ENCODE assay signal across 1 mouse cellular context in the genomic region with DNA sequence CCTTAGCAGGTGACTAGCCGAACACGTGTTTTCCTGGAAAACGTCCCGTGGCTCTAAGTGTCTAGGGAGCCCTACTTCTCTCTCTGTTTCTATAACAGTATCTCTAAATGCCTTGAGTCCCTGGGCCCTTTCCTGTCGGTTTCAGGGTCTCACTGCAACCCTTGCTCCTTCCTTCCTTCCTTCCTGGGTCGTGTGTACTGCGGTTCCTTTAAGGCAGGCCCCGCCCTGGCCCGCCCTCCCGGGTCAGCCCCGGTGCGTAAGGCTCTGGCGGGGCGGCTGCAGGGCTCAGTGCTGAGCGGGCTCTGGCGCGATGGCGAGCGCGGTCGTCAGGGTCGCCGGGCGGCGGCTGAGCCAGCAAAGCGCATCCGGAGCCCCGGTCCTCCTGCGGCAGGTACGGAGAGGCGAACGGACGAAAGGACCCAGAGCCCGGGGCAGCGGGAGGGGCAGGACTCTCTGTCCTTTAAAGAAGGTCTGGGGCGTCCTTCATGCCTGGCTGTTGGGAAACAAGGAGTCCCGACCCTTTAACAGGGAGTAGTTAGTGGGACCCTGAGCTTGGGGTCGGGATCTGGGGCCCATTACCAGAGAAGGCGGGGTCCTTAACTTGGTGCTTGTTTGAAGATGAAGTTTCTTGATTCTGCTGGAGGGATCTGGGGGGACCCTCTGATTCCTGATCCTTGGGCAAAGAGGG.
TF ChIP-seq lines count a peak whose summit lies in the region.

No protein-coding gene starts in this region.

TF ChIP-seq in CH12.LX, 34 proteins besides CTCF, POLR2A, EP300 and RAD21:
- TF ChIP-seq MAX (IDR thresholded peaks at IDR 0.05; ENCODE audit: low read length), result no peak; the same call in 1 of the 2 replicates
- TF ChIP-seq ELF1 (IDR thresholded peaks at IDR 0.05; ENCODE audit: low read depth, low read length), result peak; percentile 77
- TF ChIP-seq SIN3A (IDR thresholded peaks at IDR 0.05; ENCODE audit: low read length), result no peak
- peak; percentile 31; the same call in 1 of the 2 replicates for TF ChIP-seq HCFC1 (IDR thresholded peaks at IDR 0.05; ENCODE audit: low read depth, low read length)
- peak; percentile 60 for TF ChIP-seq NELFE (IDR thresholded peaks at IDR 0.05; ENCODE audit: low read depth, low read length)
- no peak for TF ChIP-seq MEF2A (IDR thresholded peaks at IDR 0.05; ENCODE audit: borderline replicate concordance, low read depth, low read length)
- TF ChIP-seq ZKSCAN1 (IDR thresholded peaks at IDR 0.05; ENCODE audit: borderline replicate concordance, low read depth, low read length), result no peak
- no peak for TF ChIP-seq KAT2A (IDR thresholded peaks at IDR 0.05; ENCODE audit: insufficient replicate concordance, low read length)
- no peak for TF ChIP-seq TBP (conservative IDR thresholded peaks at IDR 0.05; ENCODE audit: low read depth, low read length)
- TF ChIP-seq ZNF384 (IDR thresholded peaks at IDR 0.05; ENCODE audit: low read depth, low read length), result no peak
- peak; percentile 32; the same call in 1 of the 2 replicates for TF ChIP-seq POLR2AphosphoS2 (IDR thresholded peaks at IDR 0.05; ENCODE audit: low read depth, low read length)
- peak; percentile 61; the same call in 1 of the 2 replicates for TF ChIP-seq ZMIZ1 (IDR thresholded peaks at IDR 0.05; ENCODE audit: low read depth, low read length)
- TF ChIP-seq NRF1 (IDR thresholded peaks at IDR 0.05; ENCODE audit: low read depth, low read length), result 0 out of 2 replicates have a peak, but pooled peaks have one; percentile 7
- TF ChIP-seq USF2 (conservative IDR thresholded peaks at IDR 0.05; ENCODE audit: low read depth, low read length), result no peak
- no peak for TF ChIP-seq ETS1 (conservative IDR thresholded peaks at IDR 0.05; ENCODE audit: low read depth, low read length)
- TF ChIP-seq TCF12 (IDR thresholded peaks at IDR 0.05; ENCODE audit: low read depth, low read length), result peak; percentile 56; the same call in 1 of the 2 replicates
- peak; percentile 8; the same call in 1 of the 2 replicates for TF ChIP-seq MXI1 (IDR thresholded peaks at IDR 0.05; ENCODE audit: low read depth, low read length)
- TF ChIP-seq SMC3 (IDR thresholded peaks at IDR 0.05; ENCODE audit: low read depth, low read length), result peak; percentile 6; the same call in 1 of the 2 replicates
- TF ChIP-seq JUND (conservative IDR thresholded peaks at IDR 0.05; ENCODE audit: low read depth, low read length), result no peak
- TF ChIP-seq GABPA (IDR thresholded peaks at IDR 0.05; ENCODE audit: insufficient replicate concordance, low read depth, low read length), result no peak
